Mouse (Mus musculus): ENCODE results near the gene Inip. TPM values are rescaled to one million over a fixed set of nuclear protein-coding genes. Genes with fewer than 3 reads are reported as not detected.

Inip gene
- total RNA-seq, 2 experiments from 2014 or later = 4.9 to 7.1 TPM

Other genes starting within 250 kb of the Inip start
- 10 to 100 TPM; 48.3 to 51.6 TPM for gene Hsdl2, start 220.0 kb downstream of the Inip start, total RNA-seq (2021)
- gene E130308A19Rik, start 175.4 kb downstream of the Inip start, total RNA-seq (2021) = 1 to 10 TPM; 7.0 to 7.7 TPM
- gene Snx30, start 4.3 kb upstream of the Inip start, total RNA-seq (2021) = 10 to 100 TPM in 1 of 2 experiments, 1 to 10 TPM in 1; 5.9 to 10.8 TPM
- not detected for gene Slc46a2, start 113.5 kb upstream of the Inip start, total RNA-seq (2021)
- gene Mup4, start 159.1 kb upstream of the Inip start, total RNA-seq (2021) = not detected
- not detected for gene Mup6, start 162.7 kb upstream of the Inip start, total RNA-seq (2021)

All from gastrocnemius, postnatal 10 days (tissue).